Mouse (Mus musculus) neural tube, embryonic 13.5 days (tissue): ENCODE measurements around the gene Dennd6b. TPM values are rescaled to one million over a fixed set of nuclear protein-coding genes. Genes with fewer than 3 reads are reported as not detected.

Experiments
- ATAC-seq: fragments of 200-750 bp; cut with Nextera tagmentation; 2 replicates; pipeline ENCODE4 v1.8.0; 2017; ENCODE audit warnings: low read depth, mild to moderate bottlenecking, moderate TSS enrichment, moderate library complexity
- H3K27ac ChIP-seq: fragments of 300-500 bp; sonication (generic); replicated peaks from 2 replicates; pipeline ENCODE4 v1.5.1; 2015; ENCODE audit warnings: moderate library complexity, mild to moderate bottlenecking, inconsistent platforms
- H3K27me3 ChIP-seq: fragments of 300-500 bp; sonication (generic); 2 replicates; pipeline ENCODE4 v1.6.1; 2015; ENCODE audit warnings: mild to moderate bottlenecking, inconsistent platforms
- H3K36me3 ChIP-seq: fragments of 300-500 bp; sonication (generic); 2 replicates; pipeline ENCODE4 v1.6.1; 2015; ENCODE audit warnings: mild to moderate bottlenecking, inconsistent platforms
- H3K4me1 ChIP-seq: fragments of 300-500 bp; sonication (generic); replicated peaks from 2 replicates; pipeline ENCODE4 v1.6.1; 2015; ENCODE audit warnings: inconsistent platforms
- H3K4me2 ChIP-seq: fragments of 300-500 bp; sonication (generic); 2 replicates; pipeline ENCODE4 v1.6.1; 2015; ENCODE audit warnings: inconsistent platforms, mild to moderate bottlenecking, moderate library complexity
- H3K4me3 ChIP-seq: fragments of 300-500 bp; sonication (generic); 2 replicates; pipeline ENCODE4 v1.5.1; 2015; ENCODE audit warnings: mild to moderate bottlenecking, inconsistent platforms
- H3K9ac ChIP-seq: fragments of 300-500 bp; sonication (generic); 2 replicates; pipeline ENCODE4 v1.6.1; 2015; ENCODE audit warnings: moderate library complexity, mild to moderate bottlenecking, inconsistent platforms
- H3K9me3 ChIP-seq: fragments of 300-500 bp; sonication (generic); 2 replicates; pipeline ENCODE4 v1.6.1; 2016; ENCODE audit warnings: inconsistent platforms
- WGBS: fragments of 180-500 bp; shearing (Covaris S2); methylation state at CpG from one replicate; pipeline ENCODE4 v1.1.7; 2015; 5-methylcytosine and 5-hydroxymethylcytosine counted together
- polyA plus RNA-seq: library from polyadenylated mRNA; unstranded; fragments of >200 nt; fragmentation: Nextera tagmentation; extraction: Ambion mirVana; gene quantifications from 2 replicates; pipeline ENCODE4 v1.2.1, GENCODE M21; 2015

Gene Dennd6b
- polyA plus RNA-seq, 1 experiment from 2014 or later: 71.8 TPM

DNA sequence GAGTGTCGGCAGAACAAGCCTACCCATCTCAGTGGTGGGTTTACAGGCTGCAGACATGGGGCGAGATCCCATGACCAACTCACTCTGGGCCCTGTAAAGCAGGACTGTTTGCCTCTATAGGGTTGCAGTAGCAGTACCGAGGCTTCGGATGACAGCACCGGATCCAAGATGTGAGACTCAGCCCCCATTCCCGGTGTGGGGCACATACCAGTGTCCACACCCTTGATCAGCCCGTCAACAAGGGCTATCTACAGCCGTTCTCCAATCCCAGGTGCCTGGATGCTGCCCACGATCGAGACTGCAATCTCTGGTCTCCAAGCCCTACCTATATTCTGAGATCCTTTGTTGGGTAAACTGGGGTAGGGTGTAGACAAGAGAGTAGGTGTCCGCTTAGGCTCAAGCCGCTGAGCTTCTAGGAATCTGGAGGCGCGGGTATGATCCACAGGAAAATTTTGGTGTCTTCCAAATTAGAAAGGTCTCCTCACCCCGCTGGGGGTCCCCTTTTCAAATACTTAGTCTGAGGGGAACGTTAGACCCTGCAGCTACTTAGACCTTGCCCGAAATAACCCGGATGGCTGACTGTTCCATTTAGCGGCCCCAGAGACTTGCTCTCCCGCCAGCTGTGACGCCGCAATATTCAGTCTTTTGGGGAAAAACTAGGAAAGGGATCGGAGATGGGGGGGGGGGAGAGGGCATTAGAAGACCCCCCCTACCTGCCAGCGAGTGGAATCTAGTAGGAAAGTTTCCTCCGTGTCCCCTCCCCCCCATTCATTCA lies 47.6 kb downstream of the Dennd6b start:
- H3K9me3 ChIP-seq: no peaks in the 10 kb centered on the region
- WGBS: 5% methylated on average over 25 of the region's 25 CpGs
- peak overlapping the region; percentile 84 for H3K9ac ChIP-seq
- peak overlapping the region; percentile 91 for H3K27ac ChIP-seq
- peaks cover 28% of the 10 kb centered on the region for H3K36me3 ChIP-seq
- 0 out of 2 replicates have a peak, but pooled peaks have one; percentile 12 for ATAC-seq
- no peaks in the 10 kb centered on the region for H3K27me3 ChIP-seq
- H3K4me3 ChIP-seq: peak overlapping the region; percentile 67
- peaks cover 54% of the 10 kb centered on the region for H3K4me1 ChIP-seq
- H3K4me2 ChIP-seq: peak overlapping the region; percentile 77

- Histone ChIP-seq H3K4me2 (peak overlapping the region; percentile 77), H3K27me3 (no peaks in the 10 kb centered on the region), H3K9me3 (no peaks in the 10 kb centered on the region), H3K4me3 (peak overlapping the region; percentile 67), H3K27ac (peak overlapping the region; percentile 91; the same call in 1 of the 2 replicates), H3K4me1 (peaks cover 53% of the 10 kb centered on the region), H3K9ac (peak overlapping the region; percentile 84), H3K36me3 (peaks cover 31% of the 10 kb centered on the region)
- no peak for ATAC-seq
- WGBS: 42% methylated on average over 4 of the region's 4 CpGs
These were observed 48.4 kb downstream of the Dennd6b start for GRCm38 (mm10) chr15:89147895-89148294.

GRCm38 (mm10) chr15:89147456-89147855 lies 48.8 kb downstream of the Dennd6b start:
- Histone ChIP-seq H3K36me3 (peaks cover 35% of the 10 kb centered on the region), H3K27ac (0 out of 2 replicates have a peak overlapping the region, but pooled peaks have one; percentile 28), H3K9me3 (no peaks in the 10 kb centered on the region), H3K9ac (peak overlapping the region; percentile 84), H3K4me3 (peak overlapping the region; percentile 67), H3K4me2 (peak overlapping the region; percentile 77), H3K4me1 (peaks cover 49% of the 10 kb centered on the region), H3K27me3 (no peaks in the 10 kb centered on the region)
- WGBS: 22% methylated on average over 10 of the region's 10 CpGs
- ATAC-seq: no peak

GRCm38 (mm10) chr15:89147024-89147423 lies 49.3 kb downstream of the Dennd6b start:
- WGBS: 15% methylated on average over 15 of the region's 16 CpGs
- peak overlapping the region; percentile 77 for H3K4me2 ChIP-seq
- H3K9ac ChIP-seq: peak overlapping the region; percentile 84
- peak overlapping the region; percentile 81 for H3K27ac ChIP-seq
- H3K36me3 ChIP-seq: peaks cover 36% of the 10 kb centered on the region
- peak overlapping the region; percentile 67 for H3K4me3 ChIP-seq
- no peaks in the 10 kb centered on the region for H3K27me3 ChIP-seq
- ATAC-seq: no peak
- no peaks in the 10 kb centered on the region for H3K9me3 ChIP-seq
- H3K4me1 ChIP-seq: peaks cover 45% of the 10 kb centered on the region

GRCm38 (mm10) chr15:89146537-89146936 lies 49.8 kb downstream of the Dennd6b start:
- under 1% methylated on average over 27 of the region's 27 CpGs for WGBS
- H3K9me3 ChIP-seq: no peaks in the 10 kb centered on the region
- peak overlapping the region; percentile 81 for H3K27ac ChIP-seq
- H3K4me1 ChIP-seq: peaks cover 42% of the 10 kb centered on the region
- peak overlapping the region; percentile 77 for H3K4me2 ChIP-seq
- H3K4me3 ChIP-seq: peak overlapping the region; percentile 67
- peak; percentile 33; the same call in 1 of the 2 replicates for ATAC-seq
- peak overlapping the region; percentile 84 for H3K9ac ChIP-seq
- H3K36me3 ChIP-seq: peaks cover 36% of the 10 kb centered on the region
- no peaks in the 10 kb centered on the region for H3K27me3 ChIP-seq

DNA sequence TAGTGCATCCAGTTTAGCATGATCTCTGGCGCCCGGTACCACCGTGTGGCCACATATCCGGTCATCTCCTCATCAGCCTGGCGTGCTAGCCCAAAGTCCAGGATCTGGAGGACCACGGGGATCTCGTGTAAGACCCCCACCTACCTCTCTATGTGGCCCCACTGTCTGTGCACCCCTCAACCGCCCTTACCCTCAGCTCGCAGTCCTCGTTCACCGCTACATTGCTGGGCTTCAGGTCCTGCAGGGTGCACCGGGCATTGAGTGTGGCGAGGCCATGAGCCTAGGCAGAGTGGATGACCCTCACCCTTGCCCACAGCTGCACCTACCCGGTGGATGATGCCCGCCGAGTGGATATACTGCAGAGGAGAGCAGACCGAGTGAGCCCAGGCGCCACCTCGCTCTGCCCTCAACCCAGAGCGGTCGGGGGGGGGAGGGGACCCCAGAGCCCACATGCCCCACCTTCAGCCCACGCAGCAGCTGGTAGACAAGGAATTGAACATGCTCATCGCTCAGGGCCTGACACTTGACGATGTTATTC lies 50.4 kb downstream of the Dennd6b start:
- Histone ChIP-seq H3K9me3 (no peaks in the 10 kb centered on the region), H3K4me2 (peak overlapping the region; percentile 77), H3K4me3 (peak overlapping the region; percentile 67), H3K9ac (peak overlapping the region; percentile 84), H3K4me1 (peaks cover 45% of the 10 kb centered on the region), H3K27me3 (peaks cover 5% of the 10 kb centered on the region; the same call in 1 of the 2 replicates), H3K27ac (no peak overlapping the region), H3K36me3 (peaks cover 36% of the 10 kb centered on the region)
- WGBS: 79% methylated on average over 24 of the region's 24 CpGs
- no peak for ATAC-seq

DNA sequence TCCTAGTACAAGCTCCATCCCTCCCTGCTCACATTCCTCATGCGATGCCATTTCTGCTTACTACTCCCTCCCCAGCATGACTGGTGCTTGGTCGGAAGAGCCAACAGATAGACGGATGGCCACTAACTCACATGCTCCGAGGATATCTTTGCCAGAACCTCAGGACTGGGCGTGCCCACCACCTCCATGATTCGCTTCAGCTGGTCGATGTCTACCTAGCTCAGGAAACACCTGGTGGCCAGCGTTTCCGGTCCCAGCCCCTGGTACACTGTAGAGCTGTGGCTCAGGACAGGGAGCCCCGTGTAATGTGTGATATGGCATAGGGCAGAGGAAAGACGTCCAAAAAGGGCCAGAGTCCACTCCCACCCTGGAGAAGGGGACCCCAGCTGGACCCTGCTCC lies 51.3 kb downstream of the Dennd6b start:
- Histone ChIP-seq H3K9ac (no peak overlapping the region), H3K36me3 (peaks cover 36% of the 10 kb centered on the region), H3K9me3 (no peaks in the 10 kb centered on the region), H3K4me1 (peaks cover 47% of the 10 kb centered on the region), H3K4me2 (no peak overlapping the region), H3K4me3 (no peak overlapping the region), H3K27ac (no peak overlapping the region), H3K27me3 (peaks cover 14% of the 10 kb centered on the region)
- ATAC-seq: no peak
- 94% methylated on average over 11 of the region's 11 CpGs for WGBS

GRCm38 (mm10) chr15:89143134-89143533 lies 53.2 kb downstream of the Dennd6b start:
- H3K9me3 ChIP-seq: no peaks in the 10 kb centered on the region
- no peak overlapping the region for H3K9ac ChIP-seq
- peaks cover 36% of the 10 kb centered on the region for H3K36me3 ChIP-seq
- H3K27ac ChIP-seq: no peak overlapping the region
- H3K4me3 ChIP-seq: no peak overlapping the region
- peaks cover 41% of the 10 kb centered on the region for H3K4me1 ChIP-seq
- no peak overlapping the region for H3K4me2 ChIP-seq
- WGBS: 88% methylated on average over 2 of the region's 2 CpGs
- H3K27me3 ChIP-seq: peaks cover 27% of the 10 kb centered on the region
- no peak for ATAC-seq

DNA sequence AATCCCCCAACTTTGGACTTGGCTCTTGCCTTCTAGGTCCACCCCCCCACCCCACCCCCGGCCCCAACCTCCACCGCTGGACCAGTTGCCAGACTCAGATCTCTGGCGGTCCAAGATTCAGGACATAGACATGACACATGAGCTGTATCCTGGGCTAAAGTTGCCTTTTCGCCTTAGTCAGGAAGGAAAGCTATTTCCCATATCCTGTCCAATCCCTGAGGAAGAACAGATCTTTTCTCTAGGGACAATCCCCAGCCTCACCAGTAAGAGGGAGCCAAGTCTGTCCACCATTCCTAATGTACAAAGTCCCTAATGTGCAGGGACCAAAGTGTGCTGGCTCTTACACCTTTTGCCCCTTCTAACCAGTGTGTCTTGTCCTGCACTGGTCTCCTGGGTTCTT lies 54.4 kb downstream of the Dennd6b start:
- H3K4me1 ChIP-seq: peaks cover 32% of the 10 kb centered on the region
- H3K27ac ChIP-seq: no peak overlapping the region
- ATAC-seq: no peak
- peaks cover 36% of the 10 kb centered on the region for H3K36me3 ChIP-seq
- no peak overlapping the region for H3K4me2 ChIP-seq
- no peaks in the 10 kb centered on the region for H3K9me3 ChIP-seq
- peaks cover 27% of the 10 kb centered on the region for H3K27me3 ChIP-seq
- H3K9ac ChIP-seq: no peak overlapping the region
- 70% methylated on average over 4 of the region's 4 CpGs for WGBS
- H3K4me3 ChIP-seq: no peak overlapping the region

- Histone ChIP-seq H3K27me3 (peaks cover 27% of the 10 kb centered on the region), H3K4me1 (peaks cover 27% of the 10 kb centered on the region), H3K27ac (no peak overlapping the region), H3K36me3 (peaks cover 36% of the 10 kb centered on the region), H3K4me3 (no peak overlapping the region), H3K9me3 (no peaks in the 10 kb centered on the region), H3K4me2 (no peak overlapping the region), H3K9ac (no peak overlapping the region)
- ATAC-seq: no peak
- WGBS: 24% methylated on average over 5 of the region's 5 CpGs
These were observed 54.9 kb downstream of the Dennd6b start for GRCm38 (mm10) chr15:89141443-89141842.

GRCm38 (mm10) chr15:89140659-89141252 lies 55.5 kb downstream of the Dennd6b start, which contains the start of gene Mapk12:
TSS of gene Mapk12 (minus strand) at chr15:89140703.
- Histone ChIP-seq H3K4me2 (peak within 1 kb of the TSS; percentile 95), H3K27me3 (peaks cover 27% of the 10 kb centered on the region), H3K9me3 (no peaks in the 10 kb centered on the region), H3K36me3 (peaks cover 33% of the 10 kb centered on the region), H3K9ac (peak within 1 kb of the TSS; percentile 71), H3K4me3 (peak within 1 kb of the TSS; percentile 47), H3K27ac (no peak within 1 kb of the TSS), H3K4me1 (peaks cover 22% of the 10 kb centered on the region)
- ATAC-seq: peak; percentile 57
- WGBS: under 1% methylated on average over 21 of the region's 21 CpGs

DNA sequence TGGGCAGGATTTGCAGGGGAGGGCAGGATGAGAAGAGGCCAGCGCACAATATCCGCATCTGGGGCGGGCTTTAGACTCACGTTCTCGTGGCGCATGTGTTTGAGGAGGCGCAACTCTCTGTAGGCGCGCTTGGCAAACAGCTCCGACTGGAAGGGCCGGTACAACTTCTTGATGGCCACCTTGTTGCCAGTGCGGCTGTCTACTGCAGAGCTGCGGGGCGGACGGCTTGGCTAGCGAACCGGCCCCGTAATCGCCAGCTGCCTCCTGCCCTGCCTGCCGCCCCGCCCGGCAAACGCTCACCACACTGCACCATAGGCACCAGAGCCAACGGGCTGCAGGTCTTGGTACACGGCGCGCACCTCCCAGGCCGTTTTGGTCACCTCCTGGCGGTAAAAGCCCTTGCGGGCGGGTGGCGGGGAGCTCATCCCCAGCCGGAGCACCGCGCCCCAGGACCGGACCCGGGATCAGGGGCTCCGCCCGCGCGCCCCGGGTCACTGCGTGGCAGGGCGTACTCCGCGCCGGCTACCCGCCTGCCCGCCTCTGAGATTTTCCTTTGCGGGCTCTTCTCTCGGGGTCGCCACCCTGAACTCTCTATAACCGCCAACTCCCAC lies 56.1 kb downstream of the Dennd6b start:
- H3K9me3 ChIP-seq: no peaks in the 10 kb centered on the region
- H3K4me3 ChIP-seq: peak overlapping the region; percentile 47
- H3K4me1 ChIP-seq: peaks cover 22% of the 10 kb centered on the region
- H3K27me3 ChIP-seq: peaks cover 27% of the 10 kb centered on the region
- peak overlapping the region; percentile 95 for H3K4me2 ChIP-seq
- H3K9ac ChIP-seq: peak overlapping the region; percentile 71
- no peak overlapping the region for H3K27ac ChIP-seq
- H3K36me3 ChIP-seq: peaks cover 27% of the 10 kb centered on the region
- peak; percentile 45; the same call in 1 of the 2 replicates for ATAC-seq
- under 1% methylated on average over 53 of the region's 53 CpGs for WGBS
